Mouse (Mus musculus): ENCODE data around the gene Adam33. TPM values are rescaled to one million over a fixed set of nuclear protein-coding genes. Genes with fewer than 3 reads are reported as not detected.
A peak's percentile ranks its signal among the peaks of the same experiment; 100 is the strongest.
"Not testable (repeated sequence)": the region's sequence is repeated elsewhere in the genome, so short reads cannot be mapped to it uniquely, and the experiment has no call there.

The Adam33 gene
- 4.0 and 8.1 TPM in 2 replicates for polyA plus RNA-seq (2015; fragmentation: Nextera tagmentation; extraction: Ambion mirVana)

DNA sequence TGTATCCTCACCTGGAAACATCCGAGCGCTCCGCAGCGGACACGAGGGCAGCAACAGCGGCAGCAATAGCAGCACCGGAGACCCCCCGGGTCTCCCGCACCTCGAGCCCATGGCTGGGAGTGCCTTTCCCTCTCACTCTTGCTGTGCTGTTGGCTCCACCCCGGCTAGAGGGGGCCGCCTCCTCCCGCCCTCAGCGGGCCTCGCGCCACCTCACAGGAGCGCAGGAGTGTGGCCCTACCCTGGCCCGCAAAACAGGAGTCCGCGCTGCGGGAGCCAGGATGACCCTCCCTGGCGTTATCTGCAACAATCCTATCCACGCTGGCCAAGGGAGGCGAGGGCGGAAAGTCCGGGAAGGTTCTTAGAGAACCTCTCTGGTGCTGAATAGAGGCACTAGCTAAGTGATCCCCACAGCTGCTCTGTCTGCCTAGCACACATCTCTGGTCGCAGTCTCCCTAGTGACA lies at the start of gene Adam33:
Gene Adam33 (minus strand): TSS at position 411 of the 461 bp plus-strand sequence.
- Histone ChIP-seq H3K36me3 (no peaks in the 10 kb centered on the region), H3K4me2 (peak within 1 kb of the TSS; percentile 64), H3K4me1 (peaks cover 30% of the 10 kb centered on the region), H3K27me3 (peaks cover 29% of the 10 kb centered on the region), H3K9me3 (no peaks in the 10 kb centered on the region), H3K9ac (peak within 1 kb of the TSS; percentile 16; the same call in 1 of the 2 replicates), H3K4me3 (peak within 1 kb of the TSS; percentile 28), H3K27ac (no peak within 1 kb of the TSS)
- WGBS, result 1% methylated on average over 21 of the region's 27 CpGs
- ATAC-seq (ENCODE audit: borderline replicate concordance, extremely low read depth, low FRiP score, low TSS enrichment), result 0 out of 2 replicates have a peak, but pooled peaks have one; percentile 36

DNA sequence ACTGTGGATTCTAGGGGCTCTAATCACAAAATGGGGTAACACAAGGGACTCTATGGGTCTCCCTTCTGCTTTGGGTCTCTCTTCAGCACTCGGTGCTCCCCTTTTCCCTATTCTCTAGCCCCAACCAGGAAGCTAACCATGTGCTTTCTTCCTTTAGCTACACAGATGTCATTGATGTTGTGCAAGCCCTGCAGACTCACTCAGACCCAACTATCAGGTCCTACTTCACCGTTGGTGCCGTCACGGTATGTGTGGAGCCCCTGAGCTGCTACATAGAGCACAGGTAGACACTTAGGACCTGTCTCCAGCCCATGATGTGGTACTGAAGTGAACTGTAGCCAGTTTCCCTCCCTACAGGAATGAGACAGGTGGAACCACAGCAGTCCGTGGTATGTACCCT lies 42.4 kb upstream of the Adam33 start:
- Histone ChIP-seq H3K9me3 (no peaks in the 10 kb centered on the region), H3K27ac (no peak overlapping the region), H3K4me1 (no peaks in the 10 kb centered on the region), H3K4me3 (no peak overlapping the region), H3K4me2 (no peak overlapping the region), H3K36me3 (no peaks in the 10 kb centered on the region), H3K27me3 (no peaks in the 10 kb centered on the region), H3K9ac (no peak overlapping the region)
- ATAC-seq (ENCODE audit: borderline replicate concordance, extremely low read depth, low FRiP score, low TSS enrichment), result no peak
- 82% methylated on average over 5 of the region's 5 CpGs for WGBS

DNA sequence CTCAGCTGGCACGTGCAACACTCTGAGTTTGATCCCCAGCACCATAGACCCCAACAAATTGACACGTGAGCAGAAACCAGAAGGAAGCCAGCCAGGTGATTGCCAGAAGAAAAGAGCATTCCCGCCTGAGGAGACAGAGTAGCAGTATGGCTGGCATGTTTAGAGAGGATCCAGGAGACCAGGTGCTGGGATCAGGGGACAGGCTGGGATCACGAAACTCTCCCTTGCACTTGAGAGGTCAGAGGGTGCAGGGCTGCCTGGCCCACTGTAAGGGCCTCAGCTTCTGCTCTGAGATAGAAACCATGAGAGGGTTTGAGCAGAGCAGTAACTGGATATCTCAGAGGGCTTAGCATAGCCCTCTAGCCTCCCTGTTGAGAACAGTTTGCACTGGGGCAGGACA lies 41.4 kb upstream of the Adam33 start:
- H3K4me3 ChIP-seq; H3K36me3 ChIP-seq; ATAC-seq (ENCODE audit: borderline replicate concordance, extremely low read depth, low FRiP score, low TSS enrichment); H3K4me2 ChIP-seq; H3K9me3 ChIP-seq; H3K9ac ChIP-seq; H3K27me3 ChIP-seq; H3K4me1 ChIP-seq; H3K27ac ChIP-seq: not testable (repeated sequence)
- WGBS, result 61% methylated on average over 4 of the region's 4 CpGs

DNA sequence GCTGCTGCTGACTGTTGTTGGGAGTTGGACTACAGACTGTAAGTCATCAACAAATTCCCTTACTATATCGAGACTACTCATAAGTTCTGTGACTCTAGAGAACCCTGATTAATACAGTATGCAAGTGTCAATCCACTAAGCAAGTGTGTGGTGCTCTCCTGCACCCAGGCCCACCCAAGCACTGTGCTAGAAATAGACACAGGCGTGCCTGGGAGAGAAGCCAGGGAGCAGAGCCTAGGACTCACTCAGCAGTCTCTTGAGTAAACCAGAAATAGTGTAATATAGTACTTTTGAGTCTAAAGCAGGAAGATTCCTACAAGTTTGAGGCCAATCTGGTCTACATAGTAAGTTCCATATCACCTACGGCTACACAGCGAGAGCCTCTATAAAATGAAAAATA lies 40.4 kb upstream of the Adam33 start:
- Histone ChIP-seq H3K27me3 (no peaks in the 10 kb centered on the region), H3K4me1 (no peaks in the 10 kb centered on the region), H3K4me2 (no peak overlapping the region), H3K36me3 (no peaks in the 10 kb centered on the region), H3K9me3 (no peaks in the 10 kb centered on the region), H3K27ac (no peak overlapping the region), H3K9ac (no peak overlapping the region), H3K4me3 (no peak overlapping the region)
- 82% methylated on average over 4 of the region's 4 CpGs for WGBS
- ATAC-seq (ENCODE audit: borderline replicate concordance, extremely low read depth, low FRiP score, low TSS enrichment), result no peak

DNA sequence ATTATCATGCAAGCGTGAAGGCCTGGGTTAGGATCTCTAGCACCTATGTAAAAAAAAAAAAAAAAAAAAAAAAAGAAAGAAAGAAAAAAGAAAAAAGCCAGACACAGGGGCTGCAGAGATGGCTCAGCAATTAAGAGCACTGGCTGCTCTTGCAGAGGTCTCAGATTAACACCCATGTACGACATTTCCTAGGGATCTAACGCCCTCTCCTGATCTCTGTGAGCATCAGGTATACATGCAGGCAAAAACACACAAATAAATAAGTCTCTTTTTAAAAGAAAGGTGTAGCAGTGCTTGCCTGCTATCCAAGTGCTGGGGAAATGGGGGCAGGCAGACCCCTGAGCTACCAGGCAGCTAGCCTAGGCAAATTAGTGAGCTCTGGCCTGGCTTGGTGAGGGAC lies 37.9 kb upstream of the Adam33 start:
- no peak overlapping the region for H3K27ac ChIP-seq
- 45% methylated on average over 3 of the region's 3 CpGs for WGBS
- no peak overlapping the region for H3K4me3 ChIP-seq
- 0 out of 2 replicates have a peak, but pooled peaks cover 5% of the 10 kb centered on the region for H3K4me1 ChIP-seq
- no peak for ATAC-seq (ENCODE audit: borderline replicate concordance, extremely low read depth, low FRiP score, low TSS enrichment)
- H3K36me3 ChIP-seq, result no peaks in the 10 kb centered on the region
- no peak overlapping the region for H3K4me2 ChIP-seq
- H3K9me3 ChIP-seq, result no peaks in the 10 kb centered on the region
- H3K27me3 ChIP-seq, result no peaks in the 10 kb centered on the region
- H3K9ac ChIP-seq, result no peak overlapping the region

DNA sequence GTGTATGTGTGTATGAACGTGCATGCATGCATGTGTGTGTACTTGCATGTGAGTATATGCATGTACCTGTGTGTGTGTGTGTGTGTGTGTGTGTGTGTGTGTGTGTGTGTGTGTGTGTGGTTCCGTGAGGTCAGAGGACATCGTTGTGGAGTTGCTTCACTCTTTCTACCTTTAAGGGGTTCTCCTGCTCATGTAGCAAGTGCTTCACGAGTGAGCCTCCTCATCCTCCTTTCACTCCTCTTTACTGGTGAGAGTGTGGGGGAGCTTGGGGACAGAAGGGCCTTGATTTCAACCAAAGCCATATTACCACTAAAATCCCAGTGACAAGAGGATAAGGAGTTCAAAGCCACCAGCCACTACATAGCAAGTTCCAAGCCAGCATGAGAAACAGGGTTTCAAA lies 33.5 kb upstream of the Adam33 start:
- H3K9me3 ChIP-seq, result no peaks in the 10 kb centered on the region
- no peak overlapping the region for H3K9ac ChIP-seq
- WGBS, result 55% methylated on average over 3 of the region's 4 CpGs
- no peak for ATAC-seq (ENCODE audit: borderline replicate concordance, extremely low read depth, low FRiP score, low TSS enrichment)
- peaks cover 12% of the 10 kb centered on the region for H3K4me1 ChIP-seq
- no peaks in the 10 kb centered on the region for H3K27me3 ChIP-seq
- H3K4me3 ChIP-seq, result no peak overlapping the region
- no peaks in the 10 kb centered on the region for H3K36me3 ChIP-seq
- H3K4me2 ChIP-seq, result peak overlapping the region; percentile 46; the same call in 1 of the 2 replicates
- peak overlapping the region; percentile 88; the same call in 1 of the 2 replicates for H3K27ac ChIP-seq

DNA sequence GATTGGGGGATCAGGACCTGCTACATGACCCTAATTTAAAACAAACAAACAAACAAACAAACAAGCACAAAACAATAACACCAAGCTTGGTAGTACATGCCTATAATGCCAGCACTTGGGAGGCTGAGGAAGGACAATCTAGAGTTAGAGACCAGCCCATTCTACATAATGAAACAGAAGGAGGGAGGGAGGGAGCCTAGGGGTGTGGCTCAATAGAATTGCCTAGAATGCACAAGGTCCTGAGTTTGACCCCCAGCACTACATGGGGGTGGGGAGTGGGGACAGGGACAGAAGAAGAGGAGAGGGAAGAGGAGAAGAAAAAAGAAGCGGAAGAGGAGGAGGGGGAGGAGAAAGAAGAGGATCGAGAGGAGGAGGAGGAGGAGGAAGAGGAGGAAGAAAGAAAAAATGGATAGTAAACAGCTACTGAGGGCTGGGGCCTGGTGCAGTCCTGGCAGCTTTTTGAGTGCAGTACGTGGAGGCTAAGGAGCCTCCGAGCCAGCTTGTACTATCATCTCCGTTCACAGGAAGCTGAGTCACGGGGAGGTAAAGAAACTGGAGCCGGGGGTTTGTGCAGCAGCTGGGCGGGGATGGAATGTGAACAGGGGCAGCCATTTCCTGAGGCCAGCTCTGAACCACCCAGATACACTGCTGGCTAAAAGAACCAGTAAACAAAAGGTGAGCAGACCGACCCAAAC lies 32.6 kb upstream of the Adam33 start:
- 6% methylated on average over 9 of the region's 9 CpGs for WGBS
- Histone ChIP-seq H3K9me3 (no peaks in the 10 kb centered on the region), H3K36me3 (no peaks in the 10 kb centered on the region), H3K4me1 (peaks cover 12% of the 10 kb centered on the region), H3K27me3 (no peaks in the 10 kb centered on the region), H3K27ac (peak overlapping the region; percentile 88), H3K4me2 (peak overlapping the region; percentile 46), H3K9ac (no peak overlapping the region), H3K4me3 (0 out of 2 replicates have a peak overlapping the region, but pooled peaks have one; percentile 5)
- peak; percentile 88 for ATAC-seq (ENCODE audit: borderline replicate concordance, extremely low read depth, low FRiP score, low TSS enrichment)

DNA sequence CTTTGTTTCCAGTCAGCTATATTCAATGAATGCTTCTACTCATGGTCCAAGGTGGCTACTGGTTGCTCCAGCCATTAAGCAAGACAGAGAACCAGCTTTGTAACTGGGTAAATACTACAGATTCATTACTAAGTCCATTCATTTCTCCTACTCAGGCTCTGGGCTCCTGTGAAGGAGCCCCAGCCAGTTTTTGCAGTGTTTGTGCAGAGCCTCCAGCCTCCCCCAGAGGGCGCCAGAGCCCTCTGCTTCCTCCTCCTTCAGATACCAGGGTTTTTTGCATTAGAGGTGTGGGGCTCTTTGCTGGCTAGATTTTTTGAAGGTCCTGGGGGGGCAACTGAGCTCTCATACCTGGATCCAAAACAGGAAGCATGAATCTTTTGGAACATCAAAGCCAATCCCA lies 31.2 kb upstream of the Adam33 start:
- Histone ChIP-seq H3K4me3 (no peak overlapping the region), H3K4me2 (no peak overlapping the region), H3K9me3 (no peaks in the 10 kb centered on the region), H3K9ac (no peak overlapping the region), H3K36me3 (no peaks in the 10 kb centered on the region), H3K4me1 (peaks cover 12% of the 10 kb centered on the region), H3K27ac (no peak overlapping the region), H3K27me3 (no peaks in the 10 kb centered on the region)
- 0% methylated on average over 1 of the region's 1 CpGs for WGBS
- no peak for ATAC-seq (ENCODE audit: borderline replicate concordance, extremely low read depth, low FRiP score, low TSS enrichment)

DNA sequence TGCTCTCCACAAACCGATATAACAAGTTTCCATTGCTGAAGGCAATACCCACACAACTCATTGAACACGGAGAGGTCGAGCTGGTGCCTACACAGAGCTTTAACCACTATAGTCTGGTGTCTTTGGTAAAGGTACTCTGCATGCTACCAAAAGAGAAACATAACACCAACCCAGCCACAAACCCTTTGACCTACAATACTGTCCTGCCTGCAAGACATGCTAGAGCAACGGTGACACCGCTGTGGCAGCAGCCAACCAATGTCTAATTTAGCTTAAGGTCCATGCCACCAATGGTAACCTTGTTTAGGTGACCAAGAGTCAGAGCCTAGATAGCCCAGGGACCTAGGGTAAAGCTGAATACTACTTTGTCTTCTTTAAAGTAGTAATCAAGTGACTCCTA lies 30.0 kb upstream of the Adam33 start:
- Histone ChIP-seq H3K27ac (no peak overlapping the region), H3K9me3 (no peaks in the 10 kb centered on the region), H3K4me2 (no peak overlapping the region), H3K4me1 (peaks cover 19% of the 10 kb centered on the region), H3K4me3 (no peak overlapping the region), H3K27me3 (no peaks in the 10 kb centered on the region), H3K9ac (no peak overlapping the region), H3K36me3 (no peaks in the 10 kb centered on the region)
- WGBS, result 84% methylated on average over 5 of the region's 5 CpGs
- no peak for ATAC-seq (ENCODE audit: borderline replicate concordance, extremely low read depth, low FRiP score, low TSS enrichment)

DNA sequence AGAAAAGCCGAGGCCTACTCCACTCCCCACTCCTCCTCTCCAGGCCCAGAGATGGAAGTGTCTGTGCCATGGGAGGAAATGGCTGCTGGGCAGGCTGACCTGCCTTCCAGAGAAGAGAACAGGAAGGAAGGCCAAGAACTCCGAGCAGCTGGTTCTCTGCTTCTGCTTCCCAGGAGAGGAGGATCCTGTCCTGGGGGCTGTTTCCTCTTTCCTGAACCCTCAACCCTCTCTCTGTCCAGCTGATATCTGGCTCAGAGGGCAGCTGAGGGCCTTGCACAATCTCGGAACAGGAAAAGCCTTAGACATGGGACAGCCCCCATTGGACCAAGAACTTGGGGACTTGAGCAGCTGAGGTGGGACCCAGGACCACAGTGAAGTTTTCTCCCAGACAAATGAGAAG lies 27.2 kb upstream of the Adam33 start:
- ATAC-seq (ENCODE audit: borderline replicate concordance, extremely low read depth, low FRiP score, low TSS enrichment), result no peak
- Histone ChIP-seq H3K4me2 (no peak overlapping the region), H3K9me3 (no peaks in the 10 kb centered on the region), H3K9ac (no peak overlapping the region), H3K36me3 (no peaks in the 10 kb centered on the region), H3K27me3 (no peaks in the 10 kb centered on the region), H3K27ac (no peak overlapping the region), H3K4me1 (peaks cover 10% of the 10 kb centered on the region), H3K4me3 (no peak overlapping the region)
- WGBS, result 40% methylated on average over 3 of the region's 3 CpGs

DNA sequence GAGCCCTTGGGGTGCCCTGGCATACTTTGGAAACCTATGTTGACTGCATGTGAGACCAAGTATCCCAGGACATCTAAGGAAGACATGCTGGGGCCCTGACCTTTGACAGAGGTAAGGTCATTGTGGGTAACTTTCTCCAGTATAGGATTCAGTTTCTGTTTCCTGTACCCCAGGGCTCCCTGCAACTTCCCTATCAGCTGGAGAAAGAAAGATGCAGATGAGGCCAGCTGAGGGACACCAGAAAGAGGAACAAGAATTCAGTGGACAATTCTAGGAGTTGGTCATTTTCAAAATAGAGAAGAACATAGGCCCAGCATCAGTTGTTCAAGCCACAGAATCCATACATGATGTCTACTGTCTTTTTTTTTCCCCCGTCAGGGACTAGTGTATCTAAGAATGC lies 26.0 kb upstream of the Adam33 start:
- H3K36me3 ChIP-seq, result no peaks in the 10 kb centered on the region
- no peak overlapping the region for H3K4me3 ChIP-seq
- no peak overlapping the region for H3K27ac ChIP-seq
- no peaks in the 10 kb centered on the region for H3K27me3 ChIP-seq
- peaks cover 8% of the 10 kb centered on the region for H3K4me1 ChIP-seq
- H3K4me2 ChIP-seq, result no peak overlapping the region
- 77% methylated on average over 1 of the region's 1 CpGs for WGBS
- H3K9me3 ChIP-seq, result no peaks in the 10 kb centered on the region
- no peak overlapping the region for H3K9ac ChIP-seq
- no peak for ATAC-seq (ENCODE audit: borderline replicate concordance, extremely low read depth, low FRiP score, low TSS enrichment)

DNA sequence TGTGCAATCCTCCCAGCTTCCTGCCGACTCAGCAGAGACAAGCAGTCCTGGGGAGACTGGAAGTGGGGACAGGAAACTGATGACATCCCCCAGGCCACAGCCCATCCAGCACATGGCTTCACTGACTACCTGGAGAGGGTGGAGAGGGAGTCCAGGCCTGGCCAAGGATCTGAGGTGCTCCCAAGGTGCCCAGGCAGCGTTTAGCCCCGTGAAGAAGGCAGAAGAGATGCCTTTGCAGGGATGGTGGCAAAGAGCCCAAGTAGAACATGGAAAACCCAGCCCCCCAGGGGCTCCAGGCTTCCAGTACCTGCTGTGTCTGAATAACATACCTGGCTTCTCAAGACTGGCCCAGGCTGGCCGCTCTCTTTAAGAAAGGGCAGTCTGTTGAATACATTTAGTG lies 25.0 kb upstream of the Adam33 start:
- ATAC-seq (ENCODE audit: borderline replicate concordance, extremely low read depth, low FRiP score, low TSS enrichment), result no peak
- Histone ChIP-seq H3K4me2 (no peak overlapping the region), H3K36me3 (no peaks in the 10 kb centered on the region), H3K4me1 (peaks cover 8% of the 10 kb centered on the region), H3K27me3 (no peaks in the 10 kb centered on the region), H3K4me3 (no peak overlapping the region), H3K9me3 (no peaks in the 10 kb centered on the region), H3K9ac (no peak overlapping the region), H3K27ac (0 out of 2 replicates have a peak overlapping the region, but pooled peaks have one; percentile 12)
- WGBS, result 58% methylated on average over 4 of the region's 4 CpGs

Data from lung, embryonic 15.5 days (tissue).